Mouse (Mus musculus) hindbrain, embryonic 16.5 days (tissue): ENCODE measurements around the gene Fmnl3. TPM values are rescaled to one million over a fixed set of nuclear protein-coding genes. Genes with fewer than 3 reads are reported as not detected.
A peak's percentile ranks its signal among the peaks of the same experiment; 100 is the strongest.

Experiments used
- ATAC-seq: fragments of 200-750 bp; cut with Nextera tagmentation; 2 replicates; pipeline ENCODE4 v1.8.0; 2017; ENCODE audit warnings: moderate TSS enrichment, moderate library complexity
- H3K27ac ChIP-seq: fragments of 300-500 bp; sonication (generic); 2 replicates; pipeline ENCODE4 v1.5.1; 2014; ENCODE audit warnings: low read depth, mild to moderate bottlenecking, control low read depth, low read length, moderate library complexity
- H3K27me3 ChIP-seq: fragments of 300-500 bp; sonication (generic); replicated peaks from 2 replicates; pipeline ENCODE4 v1.6.1; 2014; ENCODE audit warnings: low read length; ENCODE audit not compliant: control insufficient read depth, insufficient read depth
- H3K36me3 ChIP-seq: fragments of 300-500 bp; sonication (generic); 2 replicates; pipeline ENCODE4 v1.6.1; 2014; ENCODE audit warnings: mild to moderate bottlenecking, low read length, moderate library complexity, mixed read lengths; ENCODE audit not compliant: control insufficient read depth, insufficient read depth
- H3K4me1 ChIP-seq: fragments of 300-500 bp; sonication (generic); 2 replicates; pipeline ENCODE4 v1.6.1; 2014; ENCODE audit warnings: low read depth, low read length; ENCODE audit not compliant: control insufficient read depth, insufficient read depth
- H3K4me2 ChIP-seq: fragments of 300-500 bp; sonication (generic); 2 replicates; pipeline ENCODE4 v1.6.1; 2014; ENCODE audit warnings: mild to moderate bottlenecking, low read length, control low read depth, moderate library complexity
- H3K4me3 ChIP-seq: fragments of 300-500 bp; sonication (generic); 2 replicates; pipeline ENCODE4 v1.5.1; 2014; ENCODE audit warnings: mild to moderate bottlenecking, low read length, control low read depth, moderate library complexity
- H3K9ac ChIP-seq: fragments of 300-500 bp; sonication (generic); 2 replicates; pipeline ENCODE4 v1.6.1; 2014; ENCODE audit warnings: low read depth, mild to moderate bottlenecking, control low read depth, low read length, moderate library complexity
- H3K9me3 ChIP-seq: fragments of 300-500 bp; sonication (generic); 2 replicates; pipeline ENCODE4 v1.6.1; 2014; ENCODE audit warnings: mild to moderate bottlenecking, low read length, moderate library complexity; ENCODE audit not compliant: control insufficient read depth
- WGBS: fragments of 180-500 bp; shearing (Covaris S2); extraction: QIAGEN DNeasy Blood & Tissue Kit; methylation state at CpG from one replicate; pipeline ENCODE4 v1.1.7; 2014; 5-methylcytosine and 5-hydroxymethylcytosine counted together
- polyA plus RNA-seq: library from polyadenylated mRNA; unstranded; fragments of >200 nt; fragmentation: Nextera tagmentation; extraction: Ambion mirVana; gene quantifications from 2 replicates; pipeline ENCODE4 v1.2.1, GENCODE M21; 2015

The Fmnl3 gene
- polyA plus RNA-seq = 7.4 and 9.7 TPM in 2 replicates

DNA sequence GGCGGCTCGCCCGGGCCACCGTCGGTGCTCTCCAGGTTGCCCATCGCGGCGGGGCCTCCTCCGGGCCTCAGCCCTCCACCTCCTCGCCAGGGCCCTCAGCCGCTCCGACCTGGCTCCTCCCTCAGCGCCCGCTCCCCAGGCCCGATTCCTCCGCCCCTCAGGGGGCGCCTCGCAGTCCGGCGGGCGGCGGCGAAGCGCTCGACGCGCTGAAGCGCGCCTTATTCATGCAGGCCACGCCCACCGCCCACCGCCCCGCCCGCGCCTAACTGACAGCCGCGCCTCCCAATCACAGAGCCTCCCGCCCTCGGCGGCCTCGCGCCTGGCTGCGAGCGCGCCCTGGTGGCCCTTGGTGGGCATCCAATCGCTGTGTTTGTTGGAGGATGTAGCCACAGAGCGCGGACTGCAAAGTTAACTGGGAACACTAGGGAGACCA lies at the start of gene Fmnl3:
TSS of gene Fmnl3 (minus strand) at position 224 of the 433 bp plus-strand sequence.
- Histone ChIP-seq H3K36me3 (no peaks in the 10 kb centered on the region), H3K9ac (peak within 1 kb of the TSS; percentile 67), H3K4me3 (peak within 1 kb of the TSS; percentile 55), H3K4me2 (peak within 1 kb of the TSS; percentile 74), H3K27ac (peak within 1 kb of the TSS; percentile 61), H3K9me3 (no peaks in the 10 kb centered on the region), H3K4me1 (peaks cover 14% of the 10 kb centered on the region), H3K27me3 (no peaks in the 10 kb centered on the region)
- WGBS = 0% methylated on average over 28 of the region's 48 CpGs
- ATAC-seq = peak; percentile 98

DNA sequence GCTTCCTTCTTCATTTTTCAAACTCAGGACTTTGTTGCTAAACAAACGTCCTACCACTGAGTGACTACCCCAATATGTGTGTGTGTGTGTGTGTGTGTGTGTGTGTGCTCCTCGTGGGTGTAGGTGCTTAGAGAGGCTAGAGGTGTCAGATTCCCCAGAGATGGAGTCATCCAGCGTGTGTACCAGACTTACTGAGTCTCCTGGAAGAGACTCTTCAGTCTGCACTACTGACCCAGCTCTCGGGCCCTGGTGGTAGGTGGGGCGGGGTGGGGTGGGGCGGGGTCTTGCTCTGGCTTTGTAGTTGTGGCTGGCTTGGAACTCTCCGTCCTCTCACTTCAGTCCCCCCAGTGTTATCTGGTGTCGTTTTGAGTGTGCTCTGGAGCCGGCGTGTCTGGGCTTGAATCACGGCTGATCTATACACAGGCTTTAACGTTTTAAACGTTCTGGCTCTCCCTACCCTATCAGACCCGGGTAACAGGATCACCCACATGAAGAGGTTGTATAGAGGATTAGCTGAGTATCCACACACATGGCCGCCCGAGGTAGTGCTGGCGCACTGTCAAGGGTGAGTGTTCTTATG lies 47.5 kb upstream of the Fmnl3 start:
- Histone ChIP-seq H3K9ac (no peak overlapping the region), H3K36me3 (peaks cover 9% of the 10 kb centered on the region), H3K4me1 (peaks cover 12% of the 10 kb centered on the region), H3K27me3 (no peaks in the 10 kb centered on the region), H3K4me2 (no peak overlapping the region), H3K4me3 (no peak overlapping the region), H3K27ac (no peak overlapping the region), H3K9me3 (no peaks in the 10 kb centered on the region)
- ATAC-seq = no peak
- 46% methylated on average over 16 of the region's 17 CpGs for WGBS

- Histone ChIP-seq H3K9ac (no peak overlapping the region), H3K4me1 (peaks cover 12% of the 10 kb centered on the region)
- 34% methylated on average over 4 of the region's 4 CpGs for WGBS
Measured at GRCm38 (mm10) chr15:99416957-99417356, 46.7 kb upstream of the Fmnl3 start.

DNA sequence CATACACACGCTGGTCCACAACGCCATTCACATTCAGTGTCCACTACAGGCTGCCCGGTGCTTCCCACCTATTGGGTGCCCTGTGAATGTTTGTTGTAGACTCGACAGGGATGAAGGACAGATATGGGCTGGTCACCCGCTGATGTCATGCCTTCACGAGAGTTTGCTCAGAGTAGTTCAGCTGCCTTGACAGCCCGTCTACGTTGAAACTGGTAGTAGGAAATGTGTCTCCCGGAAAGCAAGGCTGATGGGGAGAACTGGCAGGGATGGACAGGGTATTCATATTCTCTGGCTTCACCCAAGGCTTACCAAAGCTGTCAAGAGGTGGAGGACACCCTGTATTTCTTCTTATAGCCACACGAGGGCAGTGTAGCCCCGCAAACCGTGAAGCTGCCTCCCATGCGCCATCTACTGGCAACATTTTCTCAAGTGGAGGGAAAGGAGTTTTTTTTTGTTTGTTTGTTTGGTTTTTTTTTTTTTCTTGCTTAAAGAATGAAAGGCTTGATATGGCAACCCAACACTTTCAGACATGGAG lies 46.1 kb upstream of the Fmnl3 start:
- Histone ChIP-seq H3K27ac (no peak overlapping the region), H3K9ac (no peak overlapping the region), H3K27me3 (no peaks in the 10 kb centered on the region), H3K4me2 (peak overlapping the region; percentile 39; the same call in 1 of the 2 replicates), H3K36me3 (no peaks in the 10 kb centered on the region), H3K9me3 (no peaks in the 10 kb centered on the region), H3K4me1 (peaks cover 12% of the 10 kb centered on the region), H3K4me3 (no peak overlapping the region)
- 26% methylated on average over 13 of the region's 13 CpGs for WGBS
- peak; percentile 56; the same call in 1 of the 2 replicates for ATAC-seq

More at GRCm38 (mm10) chr15:99416957-99417356, 46.7 kb upstream of the Fmnl3 start:
- Histone ChIP-seq H3K27me3 (no peaks in the 10 kb centered on the region), H3K36me3 (0 out of 2 replicates have a peak, but pooled peaks cover 3% of the 10 kb centered on the region), H3K27ac (no peak overlapping the region), H3K9me3 (no peaks in the 10 kb centered on the region), H3K4me2 (no peak overlapping the region), H3K4me3 (no peak overlapping the region)
- ATAC-seq = no peak

- ATAC-seq = no peak
- 26% methylated on average over 2 of the region's 2 CpGs for WGBS
- H3K36me3 ChIP-seq = no peaks in the 10 kb centered on the region
- H3K4me1 ChIP-seq = peaks cover 8% of the 10 kb centered on the region
- H3K9ac ChIP-seq = no peak overlapping the region
- no peaks in the 10 kb centered on the region for H3K9me3 ChIP-seq
- no peak overlapping the region for H3K27ac ChIP-seq
- H3K4me2 ChIP-seq = no peak overlapping the region
- no peaks in the 10 kb centered on the region for H3K27me3 ChIP-seq
- H3K4me3 ChIP-seq = no peak overlapping the region
Measured at GRCm38 (mm10) chr15:99415793-99416192, 45.5 kb upstream of the Fmnl3 start.

- H3K4me3 ChIP-seq = no peak overlapping the region
- H3K9ac ChIP-seq = no peak overlapping the region
- whole genome bisulfite sequencing = 52% methylated on average over 14 of the region's 14 CpGs
- no peaks in the 10 kb centered on the region for H3K9me3 ChIP-seq
- H3K4me1 ChIP-seq = no peaks in the 10 kb centered on the region
- no peak overlapping the region for H3K27ac ChIP-seq
- H3K4me2 ChIP-seq = no peak overlapping the region
- H3K36me3 ChIP-seq = peaks cover 25% of the 10 kb centered on the region
- H3K27me3 ChIP-seq = no peaks in the 10 kb centered on the region
- no peak for ATAC-seq
Measured at GRCm38 (mm10) chr15:99411747-99412146, 41.5 kb upstream of the Fmnl3 start.

GRCm38 (mm10) chr15:99408845-99409244 lies 38.6 kb upstream of the Fmnl3 start:
- no peak for ATAC-seq
- 89% methylated on average over 9 of the region's 9 CpGs for WGBS
- Histone ChIP-seq H3K9ac (no peak overlapping the region), H3K27ac (no peak overlapping the region), H3K27me3 (no peaks in the 10 kb centered on the region), H3K9me3 (no peaks in the 10 kb centered on the region), H3K4me3 (no peak overlapping the region), H3K36me3 (peaks cover 46% of the 10 kb centered on the region), H3K4me1 (no peaks in the 10 kb centered on the region), H3K4me2 (no peak overlapping the region)

DNA sequence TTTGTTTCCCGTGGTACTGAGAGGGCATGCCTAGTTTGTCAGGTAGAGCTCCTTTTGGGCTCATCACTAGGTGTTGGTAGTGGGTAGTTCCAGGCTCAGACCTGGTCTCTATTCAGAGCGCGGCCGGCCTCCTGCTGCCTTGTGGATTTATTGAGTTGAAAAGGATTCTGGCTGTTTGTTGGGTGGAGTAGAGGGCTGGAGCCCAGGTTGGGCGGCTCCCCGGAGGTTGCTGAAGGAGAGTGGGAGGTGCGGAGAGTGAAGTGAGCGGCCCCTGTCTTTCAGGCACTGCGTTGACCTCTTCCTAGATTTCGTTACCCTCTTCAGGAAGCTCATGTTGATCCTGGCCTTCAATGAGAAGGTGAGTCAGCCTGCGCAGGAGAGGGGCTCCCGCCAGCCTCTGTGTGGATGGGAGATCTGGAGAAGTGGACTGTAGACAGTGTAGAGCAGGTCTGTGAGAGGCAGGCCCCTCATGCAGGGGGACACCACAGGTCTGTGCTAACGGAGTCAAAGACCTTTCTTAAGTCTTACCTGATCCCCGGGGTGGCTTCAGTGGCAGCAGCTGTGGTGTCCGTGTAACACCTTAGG lies 36.8 kb upstream of the Fmnl3 start:
- H3K27ac ChIP-seq = no peak overlapping the region
- H3K9ac ChIP-seq = no peak overlapping the region
- 93% methylated on average over 15 of the region's 15 CpGs for WGBS
- H3K4me3 ChIP-seq = no peak overlapping the region
- no peaks in the 10 kb centered on the region for H3K9me3 ChIP-seq
- H3K36me3 ChIP-seq = peaks cover 50% of the 10 kb centered on the region
- no peak for ATAC-seq
- no peaks in the 10 kb centered on the region for H3K4me1 ChIP-seq
- no peak overlapping the region for H3K4me2 ChIP-seq
- no peaks in the 10 kb centered on the region for H3K27me3 ChIP-seq

GRCm38 (mm10) chr15:99405150-99405549 lies 34.9 kb upstream of the Fmnl3 start:
- H3K9ac ChIP-seq = no peak overlapping the region
- ATAC-seq = no peak
- H3K27me3 ChIP-seq = no peaks in the 10 kb centered on the region
- no peak overlapping the region for H3K4me3 ChIP-seq
- H3K9me3 ChIP-seq = no peaks in the 10 kb centered on the region
- peaks cover 50% of the 10 kb centered on the region for H3K36me3 ChIP-seq
- H3K4me2 ChIP-seq = no peak overlapping the region
- H3K4me1 ChIP-seq = no peaks in the 10 kb centered on the region
- no peak overlapping the region for H3K27ac ChIP-seq
- whole genome bisulfite sequencing = 83% methylated on average over 9 of the region's 9 CpGs
